Mouse (Mus musculus) cerebral cortex, adult 2 months (tissue): ENCODE data around the gene Nphp3.

Source experiments
- WGBS: fragments of 180-500 bp; shearing (Covaris S2); methylation state at CpG from one replicate; pipeline ENCODE4 v1.1.7; 2018; 5-methylcytosine and 5-hydroxymethylcytosine counted together

Nphp3 gene

DNA sequence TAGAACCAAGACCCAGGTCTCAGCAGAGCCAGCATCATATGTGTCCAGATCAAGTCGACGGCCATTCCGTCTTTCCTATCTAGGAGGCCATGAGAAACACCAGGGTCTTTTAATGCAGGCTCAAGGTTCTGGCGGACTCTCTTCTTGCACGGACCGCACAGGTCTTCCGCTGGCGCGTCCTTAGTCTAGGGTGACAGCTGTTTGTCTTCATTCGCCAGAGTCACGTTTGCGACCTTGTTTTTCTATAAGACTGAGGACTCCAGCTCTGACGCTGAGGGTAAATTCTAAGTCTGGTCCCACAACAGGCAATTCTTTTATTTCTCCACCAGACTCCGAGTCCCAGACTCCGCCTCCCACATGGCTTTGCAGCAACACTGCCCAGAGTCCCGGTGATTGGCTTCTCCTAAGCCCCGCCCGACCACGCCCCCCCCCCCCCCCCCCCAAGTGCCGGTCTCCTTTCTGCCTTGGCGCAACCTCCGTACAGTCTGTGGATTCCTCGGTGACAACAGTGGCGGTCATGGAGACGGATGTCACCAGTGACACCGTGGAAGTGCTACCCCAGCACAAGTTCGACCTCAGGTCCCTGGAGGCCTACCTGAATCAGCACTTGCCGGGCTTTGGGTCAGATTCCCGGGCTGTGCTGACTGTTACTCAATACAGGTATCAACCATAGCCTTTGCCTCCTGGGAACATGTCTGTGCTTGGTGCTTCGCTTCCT, 61.1 kb downstream of the Nphp3 start, which contains the start of gene Acad11:
Gene Acad11 (plus strand): TSS at position 134 of the 718 bp plus-strand sequence.
- whole genome bisulfite sequencing: under 1% methylated on average over 29 of the region's 30 CpGs

DNA sequence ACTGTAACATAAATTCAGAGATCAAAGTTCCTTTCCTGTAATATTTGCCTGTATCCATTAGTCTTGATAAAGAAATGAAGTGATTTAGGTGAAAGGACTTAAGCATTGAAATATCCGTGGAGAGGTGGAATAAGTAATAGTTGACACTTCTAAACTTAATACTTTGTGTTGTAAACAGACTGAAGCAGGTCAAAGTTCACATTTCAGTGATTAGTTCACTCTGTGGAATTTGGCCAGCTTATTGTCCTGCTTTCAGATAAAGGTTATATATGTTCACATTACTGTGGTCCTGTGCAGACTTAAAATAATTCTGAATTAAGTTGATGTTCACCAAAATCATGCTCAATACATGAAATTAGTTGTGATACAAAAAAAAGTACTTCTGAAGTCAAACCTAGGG, 62.2 kb downstream of the Nphp3 start:
- 34% methylated on average over 1 of the region's 1 CpGs for WGBS

DNA sequence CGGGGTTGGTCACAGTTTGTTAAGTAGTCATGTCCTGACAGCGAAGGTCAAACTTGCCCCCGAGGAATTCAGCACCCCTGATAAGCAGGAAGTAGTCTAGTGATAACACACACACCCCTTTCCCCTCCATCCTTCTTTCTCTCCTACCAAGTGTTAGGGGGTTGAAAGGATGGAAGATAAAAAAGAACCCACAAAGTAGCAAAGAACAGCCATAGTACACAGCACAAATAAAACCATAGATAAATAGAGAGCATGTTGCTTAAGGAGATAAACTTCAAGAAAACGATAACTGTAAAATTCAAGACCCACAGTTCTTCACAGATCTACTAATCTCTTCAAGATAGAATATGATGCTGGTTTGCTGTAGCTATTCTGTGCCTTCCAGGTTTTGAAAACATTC, 67.9 kb downstream of the Nphp3 start:
- 92% methylated on average over 4 of the region's 4 CpGs for WGBS

DNA sequence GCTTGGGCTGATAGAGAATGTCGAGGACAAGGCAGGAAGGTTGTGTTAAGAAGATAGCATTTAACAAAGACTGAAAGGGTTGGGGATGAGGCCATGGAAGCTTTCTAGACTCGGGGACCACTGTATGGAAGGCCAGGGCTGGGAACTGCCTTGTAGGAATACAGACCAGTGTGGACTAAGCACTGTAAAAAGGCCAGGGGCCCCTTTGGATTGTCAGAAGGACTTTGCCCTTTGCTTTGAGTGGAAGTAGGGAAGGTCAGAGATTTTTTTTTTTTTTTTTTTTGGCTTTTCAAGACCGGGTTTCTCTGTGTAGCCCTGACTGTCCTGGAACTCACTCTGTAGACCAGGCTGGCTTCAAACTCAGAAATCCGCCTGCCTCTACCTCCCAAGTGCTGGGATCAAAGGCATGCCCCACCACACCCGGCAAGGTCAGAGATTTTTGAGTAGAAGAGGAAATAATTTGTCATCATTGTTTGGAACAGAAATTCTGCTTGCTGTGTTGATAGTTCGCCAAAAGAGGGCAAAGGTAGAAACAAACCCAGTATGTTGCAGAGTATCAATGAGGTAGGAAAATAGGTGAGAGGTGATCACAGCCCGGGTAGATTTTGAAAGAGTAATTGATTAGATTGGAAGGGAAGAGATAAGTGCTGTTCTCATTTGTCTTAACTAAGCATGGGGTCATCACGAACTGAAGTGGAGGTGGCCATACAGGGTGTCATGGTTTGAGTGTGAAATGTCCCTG, 68.7 kb downstream of the Nphp3 start:
- 83% methylated on average over 8 of the region's 8 CpGs for WGBS

DNA sequence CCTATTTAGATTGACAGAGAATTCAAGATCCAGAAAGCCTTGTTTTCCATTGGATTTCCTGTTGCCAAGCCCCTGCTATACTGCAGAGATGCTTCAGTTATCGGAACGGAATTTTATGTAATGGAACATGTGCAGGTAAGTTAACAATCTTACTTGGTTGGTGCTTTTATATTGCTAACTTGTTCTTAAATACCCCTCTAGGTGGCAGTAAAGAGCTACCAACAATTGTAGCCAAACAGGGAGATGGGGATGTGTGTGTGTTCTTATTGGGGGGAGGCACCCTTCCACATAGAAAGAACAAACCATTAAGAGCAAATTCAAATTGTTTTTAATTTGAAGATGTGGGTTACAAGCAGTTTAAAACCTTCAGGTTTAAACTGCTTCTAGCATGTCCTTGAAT, 73.5 kb downstream of the Nphp3 start:
- 86% methylated on average over 2 of the region's 2 CpGs for WGBS

DNA sequence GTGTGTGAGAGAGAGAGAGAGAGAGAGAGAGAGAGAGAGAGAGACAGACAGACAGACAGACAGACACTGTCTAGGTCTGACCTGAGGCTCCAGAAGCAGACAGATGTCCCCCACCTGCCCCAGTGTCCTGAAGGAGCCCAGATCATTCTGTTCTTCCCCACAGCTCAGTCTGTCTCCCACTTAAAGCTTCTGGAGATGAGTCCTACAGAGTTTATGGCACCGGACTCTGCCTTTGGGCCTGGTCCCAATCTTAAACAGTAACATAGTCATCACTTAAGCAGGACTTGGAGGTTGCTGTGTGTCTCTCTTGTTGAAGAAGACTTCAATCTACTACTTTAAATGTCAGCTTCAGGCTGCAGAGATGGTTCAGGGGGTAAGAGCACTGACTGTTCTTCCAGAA, 76.4 kb downstream of the Nphp3 start:
- WGBS: 97% methylated on average over 1 of the region's 1 CpGs

DNA sequence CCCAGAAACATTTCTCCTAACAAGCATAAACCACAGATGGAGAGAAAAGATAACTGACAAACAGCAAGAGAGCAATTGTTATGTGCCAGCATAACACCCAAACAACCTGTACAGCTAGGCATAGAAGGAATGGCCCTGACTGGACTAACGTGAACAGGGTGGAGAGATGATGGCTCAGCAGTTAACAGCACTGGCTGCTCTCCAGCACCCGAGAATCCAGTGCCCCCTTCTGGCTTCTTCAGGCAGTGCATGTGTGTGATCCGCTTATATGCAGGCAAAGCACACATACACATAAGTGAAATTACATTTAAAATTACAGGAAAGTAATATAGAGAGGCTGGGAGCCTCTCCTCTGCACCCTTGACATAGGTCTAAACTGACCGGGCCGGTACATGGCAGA, 77.0 kb downstream of the Nphp3 start:
- 62% methylated on average over 5 of the region's 5 CpGs for WGBS

DNA sequence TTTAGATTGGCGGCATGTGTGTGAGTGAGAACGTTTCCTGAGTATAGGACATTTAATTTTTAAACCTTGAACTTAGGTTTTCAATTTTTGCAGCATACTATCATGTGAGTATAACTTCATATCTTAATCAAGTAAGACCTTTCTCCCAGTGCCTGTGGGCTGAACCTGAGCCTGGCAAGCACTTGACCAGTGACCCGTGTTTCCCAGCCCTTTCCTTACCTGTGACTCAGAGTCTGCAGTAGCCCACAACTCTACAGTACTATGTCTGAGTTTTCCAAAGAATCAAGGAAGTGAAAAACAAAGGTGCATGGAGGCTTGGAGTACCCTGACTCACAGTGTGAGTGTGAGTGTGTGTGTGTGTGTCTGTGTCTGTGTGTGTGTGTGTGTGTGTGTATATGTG, 77.7 kb downstream of the Nphp3 start:
- 81% methylated on average over 3 of the region's 3 CpGs for WGBS

DNA sequence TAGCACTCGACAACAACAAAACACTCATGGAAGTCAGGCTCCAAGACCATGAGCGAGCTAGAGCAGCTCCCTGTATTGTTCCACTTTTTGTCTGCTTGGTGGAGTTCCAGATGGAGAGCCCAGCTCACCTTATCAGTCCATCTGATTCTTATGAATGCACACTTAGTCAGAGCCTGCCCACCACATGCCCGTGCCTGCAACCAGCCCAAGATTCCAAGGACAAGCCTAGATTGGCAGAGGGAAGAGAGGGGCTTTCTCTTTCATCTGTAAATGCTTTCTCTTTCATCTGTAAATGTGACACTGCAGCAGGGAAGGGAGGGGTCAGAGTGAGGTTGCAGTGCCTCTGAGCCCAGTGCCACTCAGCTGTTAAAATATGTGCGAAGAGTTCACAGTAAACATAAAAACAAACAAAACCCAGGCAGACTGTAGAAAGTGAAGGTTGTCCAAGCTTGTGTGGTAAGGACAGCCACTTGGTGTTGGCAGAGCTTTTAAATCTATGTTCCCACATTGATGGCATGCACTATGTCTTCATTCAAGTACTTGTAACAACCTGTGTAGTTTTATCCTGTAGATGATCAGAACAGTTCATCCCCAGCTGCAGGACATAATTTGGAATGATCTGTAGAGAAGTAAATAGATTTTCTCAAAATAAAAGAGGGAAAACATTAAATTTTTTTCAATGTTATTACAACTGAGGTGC, 83.5 kb downstream of the Nphp3 start:
- 75% methylated on average over 4 of the region's 4 CpGs for WGBS

DNA sequence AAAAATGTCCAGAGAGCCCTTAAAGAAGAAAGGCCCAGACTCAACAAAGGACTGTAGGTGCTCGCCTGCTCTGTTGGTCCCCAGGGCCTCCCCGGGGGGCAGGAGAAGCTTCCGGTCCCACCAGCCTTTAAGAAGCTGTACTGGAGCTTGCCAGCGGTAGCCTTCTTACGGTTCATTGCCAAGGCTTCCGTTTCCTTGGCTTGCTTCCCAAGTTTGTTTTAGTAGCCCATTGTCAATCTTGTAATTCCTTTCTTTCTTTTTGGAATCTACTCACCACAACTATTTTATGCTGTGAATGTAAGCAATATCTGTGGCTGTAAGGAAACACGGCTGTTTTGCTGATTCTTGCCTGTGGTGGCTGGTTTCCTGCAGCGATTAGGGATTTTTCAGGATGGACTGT, 86.2 kb downstream of the Nphp3 start:
- 45% methylated on average over 8 of the region's 8 CpGs for WGBS

DNA sequence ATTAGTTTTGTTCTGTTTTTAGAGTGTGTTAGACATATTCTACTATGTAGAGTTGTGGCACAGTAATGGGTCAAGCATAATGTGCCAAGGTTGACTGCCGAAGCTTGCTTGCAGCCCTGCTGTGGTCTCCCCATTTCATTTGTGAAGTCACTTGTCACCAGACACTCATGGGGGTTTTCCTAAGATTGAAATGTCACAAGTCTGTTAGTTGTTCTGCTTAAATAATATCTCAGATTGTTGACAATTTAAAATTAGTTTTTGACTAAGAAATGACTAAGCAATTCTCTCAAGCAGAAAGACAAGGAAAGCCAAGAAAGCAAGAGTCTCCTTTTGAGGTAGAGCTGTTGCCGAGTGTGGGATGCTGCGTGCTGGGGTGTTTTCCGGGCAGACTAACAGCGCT, 90.6 kb downstream of the Nphp3 start:
- 79% methylated on average over 5 of the region's 5 CpGs for WGBS
